Mouse (Mus musculus) MEL (cell line): ENCODE results near the gene Hic1. TPM values are rescaled to one million over a fixed set of nuclear protein-coding genes. Genes with fewer than 3 reads are reported as not detected.

Experiments
- DNase-seq: peaks from one replicate; pipeline ENCODE4 v3.0.0; 2011; ENCODE audit warnings: low read depth, low spot score
- H3K27ac ChIP-seq: 2 replicates; pipeline ENCODE4 v1.5.1; 2012; ENCODE audit warnings: low read depth, mild to moderate bottlenecking, control low read depth, low read length, moderate library complexity; ENCODE audit not compliant: control insufficient read depth
- H3K27me3 ChIP-seq, 2 experiments: fragments of 150-350 bp in 1 of 2; sonication (generic) in 1 of 2; 2 replicates each; pipeline ENCODE4 v1.6.1; 2012; ENCODE audit warnings: low read length in 2 of 2, mild to moderate bottlenecking in 2 of 2, improper control_type of control experiment in 1 of 2, moderate library complexity in 1 of 2; ENCODE audit not compliant: insufficient read depth in 2 of 2, control insufficient read depth in 1 of 2
- H3K36me3 ChIP-seq, 2 experiments: 2 replicates each; pipeline ENCODE4 v1.6.1; 2012 to 2014; ENCODE audit warnings: low read length in 2 of 2, improper control_type of control experiment in 1 of 2, inconsistent platforms in 1 of 2, mild to moderate bottlenecking in 1 of 2; ENCODE audit not compliant: insufficient read depth in 2 of 2, control insufficient read depth in 1 of 2
- H3K4me1 ChIP-seq, 2 experiments: fragments of 150-350 bp in 1 of 2; sonication (generic) in 1 of 2; 2 replicates each; pipeline ENCODE4 v1.6.1; 2012; ENCODE audit warnings: low read length in 2 of 2, improper control_type of control experiment in 1 of 2, mild to moderate bottlenecking in 1 of 2; ENCODE audit not compliant: insufficient read depth in 2 of 2, control insufficient read depth in 1 of 2
- H3K4me3 ChIP-seq, 2 experiments: fragments of 150-350 bp in 1 of 2; sonication (generic) in 1 of 2; 2 replicates each; pipeline ENCODE4 v1.5.1; 2012; ENCODE audit warnings: low read depth in 2 of 2, low read length in 2 of 2, mild to moderate bottlenecking in 2 of 2, moderate library complexity in 2 of 2, control low read depth in 1 of 2, improper control_type of control experiment in 1 of 2; ENCODE audit not compliant: control insufficient read depth in 1 of 2, insufficient read depth in 1 of 2
- H3K79me2 ChIP-seq: 2 replicates; pipeline ENCODE4 v1.6.1; 2012; ENCODE audit warnings: mild to moderate bottlenecking, low read length, moderate library complexity; ENCODE audit not compliant: control insufficient read depth, poor library complexity, insufficient read depth
- H3K9ac ChIP-seq: 2 replicates; pipeline ENCODE4 v1.6.1; 2012; ENCODE audit warnings: low read depth, mild to moderate bottlenecking, control low read depth, low read length, moderate library complexity; ENCODE audit not compliant: control insufficient read depth, poor library complexity, severe bottlenecking
- H3K9me3 ChIP-seq: fragments of 150-350 bp; sonication (generic); replicated peaks from 2 replicates; pipeline ENCODE4 v1.6.1; 2012; ENCODE audit warnings: mild to moderate bottlenecking, low read length, improper control_type of control experiment, moderate library complexity; ENCODE audit not compliant: insufficient read depth
- BHLHE40 ChIP-seq: IDR thresholded peaks from 2 replicates; pipeline ENCODE4 v1.6.1; 2012; ENCODE audit warnings: low read depth, mild to moderate bottlenecking, inconsistent platforms, low read length, improper control_type of control experiment, borderline replicate concordance
- CHD2 ChIP-seq: IDR thresholded peaks from 2 replicates; pipeline ENCODE4 v1.6.1; 2011; ENCODE audit warnings: low read length, improper control_type of control experiment
- CTCF ChIP-seq, 3 experiments: IDR thresholded peaks in 2 of 3; conservative IDR thresholded peaks in 1 of 3; 2 replicates each; pipeline ENCODE4 v1.5.1; 2011 to 2012; ENCODE audit warnings: low read length in 3 of 3, low read depth in 2 of 3, mild to moderate bottlenecking in 2 of 3, improper control_type of control experiment in 1 of 3, inconsistent platforms in 1 of 3, mixed read lengths in 1 of 3, moderate library complexity in 1 of 3; ENCODE audit not compliant: control insufficient read depth in 1 of 3, insufficient read depth in 1 of 3, poor library complexity in 1 of 3, severe bottlenecking in 1 of 3
- E2F4 ChIP-seq: IDR thresholded peaks from 2 replicates; pipeline ENCODE4 v1.6.1; 2011; ENCODE audit warnings: low read depth, low read length, improper control_type of control experiment, borderline replicate concordance
- ELF1 ChIP-seq: IDR thresholded peaks from 2 replicates; pipeline ENCODE4 v1.6.1; 2014; ENCODE audit warnings: low read depth, mild to moderate bottlenecking, inconsistent platforms, low read length, improper control_type of control experiment, moderate library complexity
- ETS1 ChIP-seq: IDR thresholded peaks from 2 replicates; pipeline ENCODE4 v1.6.1; 2012; ENCODE audit warnings: low read depth, mild to moderate bottlenecking, inconsistent platforms, low read length, improper control_type of control experiment, moderate library complexity
- GABPA ChIP-seq: IDR thresholded peaks from 2 replicates; pipeline ENCODE4 v1.6.1; 2012; ENCODE audit warnings: low read depth, mild to moderate bottlenecking, inconsistent platforms, low read length, improper control_type of control experiment, moderate library complexity
- JUND ChIP-seq: IDR thresholded peaks from 2 replicates; pipeline ENCODE4 v1.6.1; 2011; ENCODE audit warnings: low read depth, mild to moderate bottlenecking, improper control_type of control experiment, low read length
- KAT2A ChIP-seq: conservative IDR thresholded peaks from 2 replicates; pipeline ENCODE4 v1.6.1; 2012; ENCODE audit warnings: low read depth, low read length, improper control_type of control experiment, inconsistent platforms
- MAFK ChIP-seq: IDR thresholded peaks from 2 replicates; pipeline ENCODE4 v1.6.1; 2011; ENCODE audit warnings: low read depth, mild to moderate bottlenecking, low read length, improper control_type of control experiment, borderline replicate concordance
- MAX ChIP-seq: IDR thresholded peaks from 2 replicates; pipeline ENCODE4 v1.6.1; 2011; ENCODE audit warnings: low read length, improper control_type of control experiment
- MXI1 ChIP-seq: IDR thresholded peaks from 2 replicates; pipeline ENCODE4 v1.6.1; 2011; ENCODE audit warnings: mild to moderate bottlenecking, low read depth, low read length, improper control_type of control experiment
- NRF1 ChIP-seq: IDR thresholded peaks from 2 replicates; pipeline ENCODE4 v1.6.1; 2014; ENCODE audit warnings: low read depth, mild to moderate bottlenecking, inconsistent platforms, low read length, improper control_type of control experiment, moderate library complexity; ENCODE audit not compliant: poor library complexity, insufficient read depth, severe bottlenecking
- POLR2A ChIP-seq, 2 experiments: IDR thresholded peaks; 2 replicates each; pipeline ENCODE4 v1.6.1; 2011 to 2012; ENCODE audit warnings: low read length in 2 of 2, mild to moderate bottlenecking in 2 of 2, control low read depth in 1 of 2, improper control_type of control experiment in 1 of 2, low read depth in 1 of 2, moderate library complexity in 1 of 2; ENCODE audit not compliant: control insufficient read depth in 1 of 2, insufficient read depth in 1 of 2, poor library complexity in 1 of 2
- POLR2AphosphoS5 ChIP-seq: IDR thresholded peaks from 2 replicates; pipeline ENCODE4 v1.6.1; 2012; ENCODE audit warnings: low read depth, borderline replicate concordance, mild to moderate bottlenecking, inconsistent platforms, low read length, moderate library complexity, mixed read lengths
- RAD21 ChIP-seq: IDR thresholded peaks from 2 replicates; pipeline ENCODE4 v1.6.1; 2011; ENCODE audit warnings: mild to moderate bottlenecking, low read depth, low read length, improper control_type of control experiment
- RCOR1 ChIP-seq: IDR thresholded peaks from 2 replicates; pipeline ENCODE4 v1.6.1; 2012; ENCODE audit warnings: low read depth, mild to moderate bottlenecking, inconsistent platforms, low read length, improper control_type of control experiment
- SMC3 ChIP-seq: IDR thresholded peaks from 2 replicates; pipeline ENCODE4 v1.6.1; 2011; ENCODE audit warnings: low read depth, low read length, improper control_type of control experiment
- TAL1 ChIP-seq: IDR thresholded peaks from 2 replicates; pipeline ENCODE4 v1.6.1; 2012; ENCODE audit warnings: mild to moderate bottlenecking, inconsistent platforms, low read length, moderate library complexity, mixed read lengths
- TCF12 ChIP-seq: IDR thresholded peaks from 2 replicates; pipeline ENCODE4 v1.6.1; 2014; ENCODE audit warnings: low read depth, mild to moderate bottlenecking, inconsistent platforms, low read length, improper control_type of control experiment, moderate library complexity
- UBTF ChIP-seq: IDR thresholded peaks from 2 replicates; pipeline ENCODE4 v1.6.1; 2012; ENCODE audit warnings: low read depth, mild to moderate bottlenecking, inconsistent platforms, low read length, improper control_type of control experiment, moderate library complexity, borderline replicate concordance; ENCODE audit not compliant: insufficient read depth
- USF2 ChIP-seq, 2 experiments: IDR thresholded peaks; 2 replicates each; pipeline ENCODE4 v1.6.1; 2011 to 2012; ENCODE audit warnings: improper control_type of control experiment in 2 of 2, low read length in 2 of 2, borderline replicate concordance in 1 of 2, inconsistent platforms in 1 of 2, low read depth in 1 of 2, mild to moderate bottlenecking in 1 of 2; ENCODE audit not compliant: insufficient read depth in 1 of 2
- ZNF384 ChIP-seq: IDR thresholded peaks from 2 replicates; pipeline ENCODE4 v1.6.1; 2012; ENCODE audit warnings: low read depth, mild to moderate bottlenecking, inconsistent platforms, low read length, improper control_type of control experiment
- polyA plus RNA-seq, 2 experiments: library from polyadenylated mRNA; stranded (reverse) in 1 of 2; unstranded in 1 of 2; fragments of >175 nt in 1 of 2; fragments of >200 nt in 1 of 2; gene quantifications; 2 replicates each; pipeline versions ENCODE4 v1.2.1 to v1.2.4; 2012; ENCODE audit warnings: low replicate concordance in 2 of 2, low read depth in 1 of 2; ENCODE audit not compliant: insufficient read length in 2 of 2, insufficient read depth in 1 of 2, missing spikeins in 1 of 2
- total RNA-seq: library from RNA; depleted of rRNA; stranded (reverse); fragments of 300-350 nt; gene quantifications from 2 replicates; pipeline ENCODE4 v1.2.3, GENCODE M21; 2012

The Hic1 gene
- total and polyA plus RNA-seq, 3 experiments = 18.2 to 18.8 TPM; not detected in 1

DNA sequence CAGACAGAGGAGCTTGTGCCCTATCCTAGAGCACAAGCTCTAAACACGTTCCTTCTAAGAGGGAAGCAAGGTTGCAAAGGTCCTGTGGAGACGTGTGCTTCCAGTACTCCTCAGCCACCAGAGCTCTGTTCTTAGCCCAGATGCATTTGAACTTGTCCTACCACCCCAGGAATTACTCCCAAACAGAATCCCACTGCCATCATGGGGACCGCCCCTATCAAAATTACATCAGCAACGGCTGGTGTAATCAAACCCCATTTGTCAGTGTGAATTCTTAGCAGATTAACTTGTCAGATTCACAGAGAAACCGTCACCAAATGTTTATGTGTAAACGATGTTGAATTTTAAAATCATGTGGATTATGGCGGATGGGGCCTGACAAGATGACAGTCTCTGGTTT lies 8.4 kb downstream of the Hic1 start:
- no peak overlapping the region for H3K4me3 ChIP-seq
- no peak for DNase-seq
- H3K9ac ChIP-seq = no peak overlapping the region
- peaks cover 0 to 14% of the 10 kb centered on the region in 2 experiments; a peak in 2 of 4 replicates for H3K4me1 ChIP-seq
- H3K27ac ChIP-seq = no peak overlapping the region
- TF ChIP-seq CTCF (IDR thresholded peaks at IDR 0.05 in 2 of 3, conservative IDR thresholded peaks at IDR 0.05 in 1 of 3; ENCODE audit: control insufficient read depth in 1 of 3, insufficient read depth in 1 of 3, low read depth in 2 of 3, low read length in 3 of 3, poor library complexity in 1 of 3, severe bottlenecking in 1 of 3) = no peak
- TF ChIP-seq TCF12 = no peak
- TF ChIP-seq ETS1 = no peak
- TF ChIP-seq MXI1 = no peak
- no peak for TF ChIP-seq KAT2A
- no peak for TF ChIP-seq MAFK
- TF ChIP-seq CHD2 = no peak
- no peak for TF ChIP-seq POLR2AphosphoS5
- TF ChIP-seq E2F4 = no peak
- TF ChIP-seq MAX = no peak
- TF ChIP-seq NRF1 = no peak
- TF ChIP-seq ELF1 = no peak
- TF ChIP-seq TAL1 = no peak
- TF ChIP-seq ZNF384 = no peak
- TF ChIP-seq BHLHE40 = no peak
- no peak for TF ChIP-seq POLR2A (IDR thresholded peaks at IDR 0.05; ENCODE audit: control insufficient read depth in 1 of 2, insufficient read depth in 1 of 2, low read depth in 1 of 2, low read length in 2 of 2, poor library complexity in 1 of 2)
- TF ChIP-seq JUND = no peak
- TF ChIP-seq GABPA = no peak
- no peaks in the 10 kb centered on the region for H3K9me3 ChIP-seq
- peaks cover 6% of the 10 kb centered on the region; the same call in 1 of the 2 replicates for H3K79me2 ChIP-seq
- H3K27me3 ChIP-seq = no peaks in the 10 kb centered on the region
- H3K36me3 ChIP-seq = peaks cover 0 to 12% of the 10 kb centered on the region in 2 experiments; a peak in 2 of 4 replicates

- H3K9ac ChIP-seq = no peak overlapping the region
- peaks cover 0 to 6% of the 10 kb centered on the region in 2 experiments; a peak in 2 of 4 replicates for H3K4me1 ChIP-seq
- no peaks in the 10 kb centered on the region for H3K27me3 ChIP-seq
- H3K27ac ChIP-seq = no peak overlapping the region
- H3K36me3 ChIP-seq = peaks cover 0 to 10% of the 10 kb centered on the region in 2 experiments; a peak in 2 of 4 replicates
- H3K9me3 ChIP-seq = no peaks in the 10 kb centered on the region
- TF ChIP-seq CTCF (IDR thresholded peaks at IDR 0.05 in 2 of 3, conservative IDR thresholded peaks at IDR 0.05 in 1 of 3; ENCODE audit: control insufficient read depth in 1 of 3, insufficient read depth in 1 of 3, low read depth in 2 of 3, low read length in 3 of 3, poor library complexity in 1 of 3, severe bottlenecking in 1 of 3) (peak; percentile 60 to 83 (median 74)), RCOR1 (no peak), SMC3 (peak; percentile 82), CHD2 (no peak), RAD21 (peak; percentile 48), USF2 (IDR thresholded peaks at IDR 0.05; ENCODE audit: borderline replicate concordance in 1 of 2, insufficient read depth in 1 of 2, low read depth in 1 of 2, low read length in 2 of 2) (no peak), UBTF (no peak)
- no peak overlapping the region for H3K4me3 ChIP-seq
- H3K79me2 ChIP-seq = no peaks in the 10 kb centered on the region
- DNase-seq = peak; percentile 70
Measured at GRCm38 (mm10) chr11:75159564-75159963, 9.8 kb downstream of the Hic1 start.
